Mouse (Mus musculus) limb, embryonic 14.5 days (tissue): ENCODE measurements around the gene Hrk. TPM values are rescaled to one million over a fixed set of nuclear protein-coding genes. Genes with fewer than 3 reads are reported as not detected.

Experiments
- ATAC-seq: fragments of 200-750 bp; cut with Nextera tagmentation; 2 replicates; pipeline ENCODE4 v1.8.0; 2017; ENCODE audit warnings: low read depth, moderate number of reproducible peaks, moderate TSS enrichment; ENCODE audit not compliant: low FRiP score
- DNase-seq: peaks from one replicate; pipeline ENCODE4 v3.0.0-alpha.2; 2015; ENCODE audit warnings: low spot score
- H3K27ac ChIP-seq: fragments of 300-500 bp; sonication (generic); replicated peaks from 2 replicates; pipeline ENCODE4 v1.5.1; 2014; ENCODE audit warnings: low read depth, mild to moderate bottlenecking, low read length, moderate library complexity, mixed read lengths
- H3K27me3 ChIP-seq: fragments of 300-500 bp; sonication (generic); 2 replicates; pipeline ENCODE4 v1.6.1; 2014; ENCODE audit warnings: low read length, mixed read lengths; ENCODE audit not compliant: control insufficient read depth, insufficient read depth
- H3K36me3 ChIP-seq: fragments of 300-500 bp; sonication (generic); 2 replicates; pipeline ENCODE4 v1.6.1; 2014; ENCODE audit warnings: mild to moderate bottlenecking, low read length, moderate library complexity, mixed read lengths; ENCODE audit not compliant: control insufficient read depth, insufficient read depth
- H3K4me1 ChIP-seq: fragments of 300-500 bp; sonication (generic); 2 replicates; pipeline ENCODE4 v1.6.1; 2014; ENCODE audit warnings: antibody characterized with exemption, low read length, mixed read lengths; ENCODE audit not compliant: control insufficient read depth, insufficient read depth
- H3K4me2 ChIP-seq: fragments of 300-500 bp; sonication (generic); replicated peaks from 2 replicates; pipeline ENCODE4 v1.6.1; 2014; ENCODE audit warnings: low read depth, mild to moderate bottlenecking, low read length, moderate library complexity; ENCODE audit not compliant: severe bottlenecking
- H3K4me3 ChIP-seq: fragments of 300-500 bp; sonication (generic); replicated peaks from 2 replicates; pipeline ENCODE4 v1.5.1; 2014; ENCODE audit warnings: low read length
- H3K9ac ChIP-seq: fragments of 300-500 bp; sonication (generic); 2 replicates; pipeline ENCODE4 v1.6.1; 2014; ENCODE audit warnings: mild to moderate bottlenecking, low read depth, low read length, moderate library complexity; ENCODE audit not compliant: severe bottlenecking
- H3K9me3 ChIP-seq: fragments of 300-500 bp; sonication (generic); 2 replicates; pipeline ENCODE4 v1.6.1; 2016; ENCODE audit warnings: low read length; ENCODE audit not compliant: control insufficient read depth
- POLR2A ChIP-seq: fragments of 200-500 bp; IDR thresholded peaks from 2 replicates; pipeline ENCODE4 v1.8.0; 2012; ENCODE audit warnings: inconsistent platforms, mild to moderate bottlenecking, moderate library complexity, borderline replicate concordance; ENCODE audit not compliant: insufficient read depth, insufficient read length; ENCODE audit errors: extremely low read depth
- WGBS: fragments of 180-500 bp; shearing (Covaris S2); extraction: QIAGEN DNeasy Blood & Tissue Kit; methylation state at CpG from one replicate; pipeline ENCODE4 v1.1.7; 2014; 5-methylcytosine and 5-hydroxymethylcytosine counted together
- polyA plus RNA-seq, 2 experiments: library from polyadenylated mRNA; depleted of rRNA in 1 of 2; stranded (reverse) in 1 of 2; unstranded in 1 of 2; fragments of >200 nt; fragmentation: Nextera tagmentation in 1 of 2; extraction: Ambion mirVana in 1 of 2; gene quantifications; 2 replicates each; pipeline versions ENCODE4 v1.2.1 to v1.2.3; 2012 to 2014

Gene Hrk
- polyA plus RNA-seq, 2 experiments: 0.06 to 0.11 TPM

DNA sequence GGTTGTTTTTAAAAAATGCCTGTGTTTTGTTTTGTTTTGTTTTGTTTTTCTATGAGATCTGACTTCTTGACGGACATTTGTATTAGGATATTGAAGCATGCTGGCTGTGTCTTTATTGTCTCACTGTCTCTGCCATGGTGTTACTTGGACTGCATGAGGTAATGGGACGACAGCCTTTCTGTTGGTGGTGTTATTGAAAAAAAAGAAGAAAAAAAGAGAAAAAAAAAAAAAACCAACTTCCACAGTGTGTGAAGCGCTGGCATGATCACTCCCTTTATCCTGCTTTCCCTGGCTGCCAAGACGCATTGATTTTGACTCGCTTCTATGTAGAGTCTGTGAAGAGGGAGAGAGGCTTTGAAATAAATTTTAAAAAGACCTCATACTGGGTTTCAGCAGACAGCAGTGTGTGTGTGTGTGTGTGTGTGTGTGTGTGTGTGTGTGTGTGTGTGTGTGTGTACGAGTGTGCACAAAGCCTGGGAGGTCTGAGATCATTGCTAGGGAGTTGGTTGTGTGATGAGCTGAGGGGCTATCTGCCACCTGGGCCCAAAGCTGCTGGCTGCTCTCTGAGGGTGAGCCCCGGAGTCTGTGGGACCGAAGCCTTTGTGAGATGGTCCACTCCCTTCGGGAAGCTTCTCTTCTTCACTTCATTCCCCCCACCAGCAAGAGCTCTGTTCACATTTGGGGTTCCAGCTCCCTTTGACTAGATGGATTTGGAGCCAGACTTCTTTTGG lies 22.6 kb downstream of the Hrk start:
- TF ChIP-seq POLR2A: no peak
- no peaks in the 10 kb centered on the region for H3K9me3 ChIP-seq
- H3K27me3 ChIP-seq: no peaks in the 10 kb centered on the region
- H3K36me3 ChIP-seq: no peaks in the 10 kb centered on the region
- no peak overlapping the region for H3K27ac ChIP-seq
- no peak overlapping the region for H3K4me3 ChIP-seq
- DNase-seq (no peak), ATAC-seq (no peak)
- H3K9ac ChIP-seq: no peak overlapping the region
- H3K4me2 ChIP-seq: no peak overlapping the region
- 85% methylated on average over 9 of the region's 9 CpGs for WGBS
- no peaks in the 10 kb centered on the region for H3K4me1 ChIP-seq

DNA sequence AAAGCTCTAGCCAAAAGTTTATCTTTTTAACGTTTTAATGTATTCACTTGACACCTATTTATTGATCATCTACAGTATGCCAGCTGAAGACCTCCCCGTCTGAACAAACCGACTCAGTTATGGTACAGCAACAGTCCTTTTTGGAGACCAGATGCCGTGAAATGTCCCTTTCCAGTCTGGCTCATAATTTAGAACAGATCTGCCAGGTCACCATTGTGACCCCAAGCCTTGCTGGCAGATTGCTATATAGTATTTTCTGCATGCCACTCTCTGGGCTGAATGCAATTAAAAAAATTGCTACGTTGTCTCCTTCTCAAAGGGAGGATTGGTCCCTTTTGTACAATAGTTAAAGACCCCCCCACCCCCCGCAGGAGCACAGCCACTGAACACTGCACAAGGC lies 23.9 kb downstream of the Hrk start:
- Histone ChIP-seq H3K4me1 (no peaks in the 10 kb centered on the region), H3K27ac (no peak overlapping the region), H3K4me2 (no peak overlapping the region), H3K9me3 (no peaks in the 10 kb centered on the region), H3K36me3 (no peaks in the 10 kb centered on the region), H3K4me3 (no peak overlapping the region), H3K27me3 (no peaks in the 10 kb centered on the region), H3K9ac (no peak overlapping the region)
- no peak for TF ChIP-seq POLR2A
- 24% methylated on average over 6 of the region's 6 CpGs for WGBS
- DNase-seq: no peak
- ATAC-seq: no peak

- Histone ChIP-seq H3K27me3 (no peaks in the 10 kb centered on the region), H3K9ac (no peak overlapping the region), H3K36me3 (no peaks in the 10 kb centered on the region), H3K4me1 (no peaks in the 10 kb centered on the region), H3K4me3 (no peak overlapping the region), H3K27ac (no peak overlapping the region), H3K4me2 (no peak overlapping the region), H3K9me3 (no peaks in the 10 kb centered on the region)
- no peak for TF ChIP-seq POLR2A
- DNase-seq (no peak), ATAC-seq (no peak)
- 82% methylated on average over 9 of the region's 9 CpGs for WGBS
These were observed 26.0 kb downstream of the Hrk start for GRCm38 (mm10) chr5:118190491-118190890.

DNA sequence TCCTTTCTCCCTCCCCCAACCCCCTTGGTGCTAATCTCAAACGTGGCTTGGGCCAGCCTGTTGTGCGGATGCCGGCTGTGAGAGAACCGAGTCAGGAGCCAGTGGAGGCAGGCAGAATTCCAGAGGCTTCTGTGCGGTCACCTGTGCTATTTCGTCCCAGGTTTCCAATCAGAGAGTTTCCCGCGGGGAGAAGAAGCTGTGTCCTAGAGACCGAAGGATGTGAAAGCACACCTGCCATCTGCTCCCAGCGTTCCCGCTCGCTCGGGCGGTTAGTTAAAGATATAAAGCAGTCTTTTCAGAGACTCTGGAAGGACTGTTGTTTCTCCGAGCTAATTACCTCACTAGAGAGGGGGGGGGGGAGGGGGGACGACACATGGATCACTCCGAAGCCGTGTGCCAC lies 27.8 kb downstream of the Hrk start:
- no peak overlapping the region for H3K9ac ChIP-seq
- 25% methylated on average over 16 of the region's 18 CpGs for WGBS
- ATAC-seq (no peak), DNase-seq (no peak)
- H3K4me1 ChIP-seq: no peaks in the 10 kb centered on the region
- no peaks in the 10 kb centered on the region for H3K36me3 ChIP-seq
- no peaks in the 10 kb centered on the region for H3K27me3 ChIP-seq
- TF ChIP-seq POLR2A: no peak
- H3K9me3 ChIP-seq: no peaks in the 10 kb centered on the region
- H3K4me3 ChIP-seq: no peak overlapping the region
- H3K27ac ChIP-seq: no peak overlapping the region
- no peak overlapping the region for H3K4me2 ChIP-seq

GRCm38 (mm10) chr5:118197421-118197820 lies 33.0 kb downstream of the Hrk start:
- no peak for DNase-seq
- ATAC-seq: no peak

More at GRCm38 (mm10) chr5:118197421-118197820, 33.0 kb downstream of the Hrk start:
- Histone ChIP-seq H3K27ac (no peak overlapping the region), H3K36me3 (peaks cover 8% of the 10 kb centered on the region), H3K4me1 (no peaks in the 10 kb centered on the region), H3K9ac (no peak overlapping the region), H3K9me3 (no peaks in the 10 kb centered on the region), H3K4me3 (no peak overlapping the region), H3K4me2 (no peak overlapping the region), H3K27me3 (no peaks in the 10 kb centered on the region)
- no peak for TF ChIP-seq POLR2A
- WGBS: 70% methylated on average over 13 of the region's 13 CpGs
